Mouse (Mus musculus) midbrain, postnatal 0 days (tissue): ENCODE measurements at regions not wholly inside any gene's neighbourhood (a gene's known extent, or its start where the extent isn't known, plus 50 kb on each side); places are given as distances from the start of the nearest gene placed in this dataset.

Experiments
- ATAC-seq: fragments of 200-750 bp; cut with Nextera tagmentation; 2 replicates; pipeline ENCODE4 v1.8.0; 2017; ENCODE audit warnings: moderate number of reproducible peaks, mild to moderate bottlenecking, moderate TSS enrichment, moderate library complexity; ENCODE audit not compliant: low FRiP score
- DNase-seq: peaks from one replicate; pipeline ENCODE4 v3.0.0-alpha.2; 2015; ENCODE audit warnings: low spot score
- H3K27ac ChIP-seq: fragments of 300-500 bp; sonication (generic); 2 replicates; pipeline ENCODE4 v1.5.1; 2014; ENCODE audit warnings: low read depth, mild to moderate bottlenecking, low read length, mixed read lengths
- H3K27me3 ChIP-seq: fragments of 300-500 bp; sonication (generic); 2 replicates; pipeline ENCODE4 v1.6.1; 2014; ENCODE audit warnings: low read length, control low read depth, mixed read lengths; ENCODE audit not compliant: insufficient read depth
- H3K36me3 ChIP-seq: fragments of 300-500 bp; sonication (generic); 2 replicates; pipeline ENCODE4 v1.6.1; 2014; ENCODE audit warnings: low read length, control low read depth, mixed read lengths; ENCODE audit not compliant: insufficient read depth
- H3K4me1 ChIP-seq: fragments of 300-500 bp; sonication (generic); 2 replicates; pipeline ENCODE4 v1.6.1; 2014; ENCODE audit warnings: mild to moderate bottlenecking, control low read depth, antibody characterized with exemption, low read length, mixed read lengths; ENCODE audit not compliant: insufficient read depth
- H3K4me2 ChIP-seq: fragments of 300-500 bp; sonication (generic); 2 replicates; pipeline ENCODE4 v1.6.1; 2014; ENCODE audit warnings: low read depth, mild to moderate bottlenecking, low read length, mixed read lengths; ENCODE audit not compliant: poor library complexity, severe bottlenecking
- H3K4me3 ChIP-seq: fragments of 300-500 bp; sonication (generic); 2 replicates; pipeline ENCODE4 v1.5.1; 2014; ENCODE audit warnings: low read depth, mild to moderate bottlenecking, low read length, moderate library complexity
- H3K9ac ChIP-seq: fragments of 300-500 bp; sonication (generic); replicated peaks from 2 replicates; pipeline ENCODE4 v1.6.1; 2014; ENCODE audit warnings: mild to moderate bottlenecking, low read length, moderate library complexity, mixed read lengths; ENCODE audit not compliant: poor library complexity, severe bottlenecking
- H3K9me3 ChIP-seq: fragments of 300-500 bp; sonication (generic); 2 replicates; pipeline ENCODE4 v1.6.1; 2016; ENCODE audit warnings: low read length, control low read depth
- CTCF ChIP-seq: IDR thresholded peaks from 2 replicates; pipeline ENCODE4 v1.5.1; 2016; ENCODE audit warnings: antibody characterized with exemption, mild to moderate bottlenecking
- WGBS: fragments of 180-500 bp; shearing (Covaris S2); extraction: QIAGEN DNeasy Blood & Tissue Kit; methylation state at CpG from one replicate; pipeline ENCODE4 v1.1.7; 2014; 5-methylcytosine and 5-hydroxymethylcytosine counted together

DNA sequence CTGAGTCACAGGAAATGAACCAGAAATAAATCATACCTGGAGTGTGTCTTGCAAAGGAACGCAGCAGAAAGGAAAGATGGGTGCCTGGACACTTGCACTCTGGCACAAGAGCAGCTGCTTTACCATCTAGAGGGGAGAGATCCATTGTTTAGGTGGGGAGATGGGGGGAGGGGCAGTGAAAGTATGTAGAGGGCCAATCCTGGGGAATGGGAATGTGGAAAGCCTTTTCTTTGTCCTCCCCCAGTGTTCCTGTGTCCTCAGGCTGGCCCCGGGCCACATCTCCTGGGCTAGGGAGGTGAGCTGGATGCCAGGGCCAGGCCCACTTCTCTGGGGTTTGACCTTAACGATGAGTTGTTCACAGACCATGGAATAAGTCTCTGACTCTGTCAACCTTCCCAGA is 107.2 kb upstream of the Arglu1 start:
- no peaks in the 10 kb centered on the region for H3K36me3 ChIP-seq
- DNase-seq (no peak), ATAC-seq (no peak)
- H3K4me1 ChIP-seq, result peaks cover 3% of the 10 kb centered on the region; the same call in 1 of the 2 replicates
- no peak overlapping the region for H3K4me2 ChIP-seq
- WGBS, result 65% methylated on average over 3 of the region's 3 CpGs
- H3K27me3 ChIP-seq, result no peaks in the 10 kb centered on the region
- no peak overlapping the region for H3K9ac ChIP-seq
- H3K9me3 ChIP-seq, result no peaks in the 10 kb centered on the region
- no peak overlapping the region for H3K4me3 ChIP-seq
- no peak overlapping the region for H3K27ac ChIP-seq
- TF ChIP-seq CTCF, result no peak

DNA sequence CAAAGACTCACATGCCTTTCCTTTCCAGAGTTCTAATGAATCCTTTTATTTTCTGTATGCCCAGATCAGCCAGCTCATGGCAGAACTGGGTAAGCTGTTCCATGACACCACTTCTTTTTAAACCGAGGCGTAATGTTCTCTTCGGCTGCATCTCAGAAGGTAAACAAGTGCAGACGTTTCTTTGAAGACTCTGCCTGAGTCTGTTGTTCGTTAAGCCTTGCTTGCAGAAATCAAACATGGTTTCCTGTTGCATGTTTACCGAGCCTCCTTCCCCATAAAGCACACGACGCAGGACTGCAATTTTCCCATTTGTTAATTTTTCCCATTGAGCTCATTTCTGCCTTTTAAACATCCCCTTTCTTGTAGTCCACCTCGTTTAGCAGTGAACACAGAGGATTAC is 106.6 kb upstream of the Arglu1 start:
- 51% methylated on average over 9 of the region's 9 CpGs for WGBS
- H3K4me2 ChIP-seq, result no peak overlapping the region

DNA sequence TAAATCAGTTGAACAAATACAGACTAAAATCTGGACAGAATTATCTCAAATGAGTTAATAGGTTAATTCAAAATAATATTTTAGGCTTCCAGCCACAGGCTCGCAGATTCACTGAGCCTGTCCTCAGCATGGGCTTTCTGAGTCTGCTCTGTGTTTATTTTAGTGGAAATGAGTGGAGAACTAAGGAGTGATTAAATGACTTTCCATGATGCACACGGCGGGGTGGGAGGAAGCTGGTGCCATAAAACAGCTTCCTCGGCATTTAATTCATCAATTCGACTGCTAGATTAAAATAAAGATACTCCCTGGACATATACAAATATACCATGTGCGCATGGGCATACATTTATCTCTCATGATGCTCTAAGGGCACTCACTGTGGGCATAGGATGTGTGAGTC is 104.4 kb upstream of the Arglu1 start:
- Histone ChIP-seq H3K4me1 (no peaks in the 10 kb centered on the region), H3K27ac (no peak overlapping the region), H3K4me3 (no peak overlapping the region), H3K36me3 (no peaks in the 10 kb centered on the region), H3K4me2 (no peak overlapping the region), H3K27me3 (no peaks in the 10 kb centered on the region), H3K9ac (no peak overlapping the region), H3K9me3 (no peaks in the 10 kb centered on the region)
- TF ChIP-seq CTCF, result no peak
- WGBS, result 84% methylated on average over 6 of the region's 6 CpGs
- DNase-seq, result no peak
- ATAC-seq, result no peak

More for the DNA sequence above, 106.6 kb upstream of the Arglu1 start:
- ATAC-seq (no peak), DNase-seq (no peak)
- H3K9ac ChIP-seq, result no peak overlapping the region
- no peak for TF ChIP-seq CTCF
- no peaks in the 10 kb centered on the region for H3K27me3 ChIP-seq
- H3K27ac ChIP-seq, result no peak overlapping the region
- no peaks in the 10 kb centered on the region for H3K4me1 ChIP-seq
- H3K4me3 ChIP-seq, result no peak overlapping the region
- H3K36me3 ChIP-seq, result no peaks in the 10 kb centered on the region
- no peaks in the 10 kb centered on the region for H3K9me3 ChIP-seq

DNA sequence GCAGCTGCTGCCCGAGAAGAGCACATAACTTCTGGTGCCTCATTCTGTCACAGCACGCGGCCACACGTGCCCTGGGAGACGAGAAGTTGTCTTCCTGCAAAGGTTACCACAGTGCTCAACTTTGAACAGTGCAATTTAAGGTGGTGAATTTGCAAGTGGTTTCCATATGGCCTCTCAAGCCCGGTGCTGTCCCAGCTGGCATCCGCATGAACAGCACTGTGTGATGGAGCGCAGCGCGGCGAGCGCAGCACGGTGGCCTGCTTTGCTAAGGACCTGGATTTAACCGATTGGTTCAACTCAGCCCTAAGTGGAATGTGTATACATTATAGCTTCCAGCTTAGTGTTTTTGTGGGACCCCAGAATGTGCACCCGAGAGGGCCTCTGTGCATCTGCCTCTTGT is 89.6 kb upstream of the Arglu1 start:
- TF ChIP-seq CTCF, result no peak
- H3K4me2 ChIP-seq, result no peak overlapping the region
- H3K9ac ChIP-seq, result no peak overlapping the region
- H3K36me3 ChIP-seq, result no peaks in the 10 kb centered on the region
- H3K4me1 ChIP-seq, result no peaks in the 10 kb centered on the region
- no peak for DNase-seq
- ATAC-seq, result no peak
- peaks cover 3% of the 10 kb centered on the region; the same call in 1 of the 2 replicates for H3K27me3 ChIP-seq
- H3K4me3 ChIP-seq, result no peak overlapping the region
- 55% methylated on average over 15 of the region's 15 CpGs for WGBS
- H3K27ac ChIP-seq, result no peak overlapping the region
- no peaks in the 10 kb centered on the region for H3K9me3 ChIP-seq

DNA sequence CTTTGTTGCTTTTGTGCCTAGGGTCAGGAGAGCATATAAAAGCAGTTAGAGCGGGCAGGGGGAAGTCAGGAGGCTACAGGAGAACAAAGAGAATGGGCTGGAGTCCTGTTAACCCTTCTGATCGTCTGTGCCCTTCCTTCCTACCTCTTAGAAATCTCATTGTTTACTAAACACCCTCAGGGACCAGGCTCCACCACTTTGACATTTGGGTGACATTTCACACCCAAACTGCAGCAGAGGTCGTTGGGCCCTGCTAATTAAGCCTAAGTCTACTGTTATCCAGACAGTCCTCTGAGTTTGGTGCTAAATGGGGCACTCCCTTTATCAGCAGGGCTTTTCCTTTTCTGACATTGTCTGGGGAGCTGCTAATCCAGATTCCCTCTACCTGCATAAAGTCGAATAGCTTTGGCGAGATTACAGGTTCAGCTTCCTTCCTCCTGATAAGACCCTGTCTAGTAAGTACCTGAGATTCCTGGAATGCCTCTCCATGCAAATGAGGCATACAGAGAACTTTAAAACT is 84.2 kb upstream of the Arglu1 start:
- no peak overlapping the region for H3K9ac ChIP-seq
- H3K9me3 ChIP-seq, result no peaks in the 10 kb centered on the region
- no peak overlapping the region for H3K4me3 ChIP-seq
- WGBS, result 30% methylated on average over 5 of the region's 5 CpGs
- no peak overlapping the region for H3K27ac ChIP-seq
- no peak overlapping the region for H3K4me2 ChIP-seq
- no peaks in the 10 kb centered on the region for H3K36me3 ChIP-seq
- no peaks in the 10 kb centered on the region for H3K4me1 ChIP-seq
- DNase-seq (no peak), ATAC-seq (no peak)
- TF ChIP-seq CTCF, result no peak
- H3K27me3 ChIP-seq, result no peaks in the 10 kb centered on the region

DNA sequence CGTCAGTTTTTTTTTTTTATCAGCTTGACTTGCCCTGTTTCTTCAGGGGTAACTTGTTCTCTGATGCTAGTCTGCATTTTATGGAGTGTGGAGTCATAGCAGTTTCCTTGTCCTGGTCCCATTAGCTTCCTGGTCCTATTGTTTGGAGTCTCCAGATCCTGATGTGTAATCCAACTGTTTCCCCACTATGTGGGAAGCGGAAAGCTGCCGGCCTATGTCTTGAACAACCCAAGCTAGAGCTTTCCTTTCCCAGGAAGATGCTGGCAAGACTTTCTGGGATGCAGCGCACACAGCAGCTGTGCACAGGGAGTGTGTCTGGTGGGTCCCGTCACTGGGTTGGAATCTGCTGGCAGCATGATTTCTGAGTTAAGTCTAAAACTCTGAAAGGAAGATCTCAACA is 82.1 kb upstream of the Arglu1 start:
- Histone ChIP-seq H3K9ac (no peak overlapping the region), H3K27me3 (no peaks in the 10 kb centered on the region), H3K4me1 (no peaks in the 10 kb centered on the region), H3K4me2 (no peak overlapping the region), H3K4me3 (no peak overlapping the region), H3K27ac (no peak overlapping the region), H3K36me3 (no peaks in the 10 kb centered on the region), H3K9me3 (no peaks in the 10 kb centered on the region)
- DNase-seq (no peak), ATAC-seq (no peak)
- 85% methylated on average over 5 of the region's 5 CpGs for WGBS
- no peak for TF ChIP-seq CTCF
